In genomic region chr15:99318861-99319410, GRCm38 (mm10) we compare ENCODE assay signal across 10 mouse cellular contexts. TPM values are rescaled to one million over a fixed set of nuclear protein-coding genes. Genes with fewer than 3 reads are reported as not detected.
DNase-seq lines count a peak whose midpoint lies in the region; ATAC-seq and TF ChIP-seq lines count a peak whose summit lies in the region.
"Had no signal": no experiment of that assay in that cellular context is flagged by ENCODE, and none has a peak within 500 bp of the region (broad histone marks: within the 10 kb centered on the region; RNA-seq: fewer than 3 reads in every experiment).

No protein-coding gene starts in this region.

- no peak for TF ChIP-seq EP300 in lung, postnatal 0 days (IDR thresholded peaks at IDR 0.05)
- TF ChIP-seq EP300 in stomach, postnatal 0 days (optimal IDR thresholded peaks at IDR 0.05): no peak

- no peak for ATAC-seq in heart, embryonic 13.5 days (ENCODE audit: extremely low read depth, insufficient number of reproducible peaks, low FRiP score, low TSS enrichment)
- ATAC-seq in lung, postnatal 0 days: peak; percentile 25
- ATAC-seq in hindbrain, embryonic 14.5 days (ENCODE audit: low FRiP score): no peak
- ATAC-seq in stomach, postnatal 0 days (ENCODE audit: low FRiP score, low TSS enrichment): no peak
- ATAC-seq in midbrain, embryonic 16.5 days: no peak

- peaks cover 10% of the 10 kb centered on the region for H3K4me1 ChIP-seq in heart, embryonic 13.5 days
- peaks cover 24% of the 10 kb centered on the region; the same call in 1 of the 2 replicates for H3K4me1 ChIP-seq in heart, embryonic 10.5 days
- H3K4me1 ChIP-seq in lung, postnatal 0 days (ENCODE audit: insufficient read depth, low read depth, low read length): 0 out of 2 replicates have a peak, but pooled peaks cover 3% of the 10 kb centered on the region
- H3K4me1 ChIP-seq in hindbrain, embryonic 14.5 days (replicated peaks; ENCODE audit: control insufficient read depth, insufficient read depth, low read length): no peaks in the 10 kb centered on the region
- no peaks in the 10 kb centered on the region for H3K4me1 ChIP-seq in stomach, postnatal 0 days (replicated peaks; ENCODE audit: control insufficient read depth, insufficient read depth)
- no peaks in the 10 kb centered on the region for H3K4me1 ChIP-seq in midbrain, embryonic 16.5 days (ENCODE audit: control insufficient read depth, insufficient read depth, low read length)
- H3K4me1 ChIP-seq: midbrain, embryonic 10.5 days had no signal

- WGBS in heart, embryonic 13.5 days: 84% methylated on average over 14 of the region's 14 CpGs
- 87% methylated on average over 14 of the region's 14 CpGs for WGBS in heart, embryonic 10.5 days
- WGBS in lung, postnatal 0 days: 75% methylated on average over 14 of the region's 14 CpGs
- 87% methylated on average over 14 of the region's 14 CpGs for WGBS in hindbrain, embryonic 14.5 days
- WGBS in stomach, postnatal 0 days: 79% methylated on average over 14 of the region's 14 CpGs
- 93% methylated on average over 14 of the region's 14 CpGs for WGBS in midbrain, embryonic 16.5 days

- no peak overlapping the region for H3K9ac ChIP-seq in heart, embryonic 13.5 days
- H3K9ac ChIP-seq in lung, postnatal 0 days (replicated peaks; ENCODE audit: low read depth): no peak overlapping the region
- H3K9ac ChIP-seq in hindbrain, embryonic 14.5 days: no peak overlapping the region
- no peak overlapping the region for H3K9ac ChIP-seq in stomach, postnatal 0 days (ENCODE audit: low read length)
- H3K9ac ChIP-seq in midbrain, embryonic 16.5 days (ENCODE audit: low read depth, low read length): no peak overlapping the region

- no peaks in the 10 kb centered on the region for H3K27me3 ChIP-seq in heart, embryonic 13.5 days (replicated peaks)
- H3K27me3 ChIP-seq in heart, embryonic 10.5 days (ENCODE audit: insufficient read depth, poor library complexity, severe bottlenecking): no peaks in the 10 kb centered on the region
- H3K27me3 ChIP-seq in lung, postnatal 0 days (replicated peaks; ENCODE audit: insufficient read depth, low read length): no peaks in the 10 kb centered on the region
- H3K27me3 ChIP-seq in hindbrain, embryonic 14.5 days (ENCODE audit: control insufficient read depth, insufficient read depth, low read length): no peaks in the 10 kb centered on the region
- no peaks in the 10 kb centered on the region for H3K27me3 ChIP-seq in stomach, postnatal 0 days (ENCODE audit: control insufficient read depth, insufficient read depth, low read length)
- no peaks in the 10 kb centered on the region for H3K27me3 ChIP-seq in midbrain, embryonic 16.5 days (ENCODE audit: control insufficient read depth, insufficient read depth, low read depth, low read length)

- H3K4me2 ChIP-seq in heart, embryonic 13.5 days: no peak overlapping the region
- H3K4me2 ChIP-seq in lung, postnatal 0 days (replicated peaks; ENCODE audit: low read depth, low read length): no peak overlapping the region
- H3K4me2 ChIP-seq in hindbrain, embryonic 14.5 days (replicated peaks): no peak overlapping the region
- H3K4me2 ChIP-seq in stomach, postnatal 0 days (replicated peaks; ENCODE audit: low read depth): no peak overlapping the region
- no peak overlapping the region for H3K4me2 ChIP-seq in midbrain, embryonic 16.5 days (ENCODE audit: low read length)

- no peak overlapping the region for H3K4me3 ChIP-seq in heart, embryonic 13.5 days
- H3K4me3 ChIP-seq in heart, embryonic 10.5 days: no peak overlapping the region
- H3K4me3 ChIP-seq in lung, postnatal 0 days (ENCODE audit: low read depth, low read length): no peak overlapping the region
- H3K4me3 ChIP-seq in hindbrain, embryonic 14.5 days (replicated peaks; ENCODE audit: low read length): no peak overlapping the region
- no peak overlapping the region for H3K4me3 ChIP-seq in stomach, postnatal 0 days (ENCODE audit: low read depth, low read length)
- H3K4me3 ChIP-seq in midbrain, embryonic 16.5 days (ENCODE audit: low read depth, low read length): no peak overlapping the region
- H3K4me3 ChIP-seq: midbrain, embryonic 10.5 days had no signal

- DNase-seq in heart, embryonic 10.5 days (ENCODE audit: low spot score): no peak
- no peak for DNase-seq in lung, postnatal 0 days (ENCODE audit: low spot score)
- no peak for DNase-seq in lung, postnatal 25 days (ENCODE audit: low spot score)
- no peak for DNase-seq in hindbrain, embryonic 14.5 days (ENCODE audit: low spot score)
- DNase-seq in stomach, postnatal 0 days (ENCODE audit: low spot score): no peak
- no peak for DNase-seq in gastrocnemius, postnatal 36 days
- DNase-seq: layer of hippocampus, postnatal 36 days had no signal

- no peak for TF ChIP-seq CTCF in lung, postnatal 0 days (IDR thresholded peaks at IDR 0.05)
- TF ChIP-seq CTCF in stomach, postnatal 0 days (IDR thresholded peaks at IDR 0.05; ENCODE audit: low read depth): no peak

- H3K9me3 ChIP-seq in heart, embryonic 13.5 days: no peaks in the 10 kb centered on the region
- no peaks in the 10 kb centered on the region for H3K9me3 ChIP-seq in heart, embryonic 10.5 days
- H3K9me3 ChIP-seq in lung, postnatal 0 days (ENCODE audit: low read length): no peaks in the 10 kb centered on the region
- no peaks in the 10 kb centered on the region for H3K9me3 ChIP-seq in hindbrain, embryonic 14.5 days (ENCODE audit: control insufficient read depth, low read length)
- no peaks in the 10 kb centered on the region for H3K9me3 ChIP-seq in stomach, postnatal 0 days (ENCODE audit: control insufficient read depth, low read length)
- no peaks in the 10 kb centered on the region for H3K9me3 ChIP-seq in midbrain, embryonic 16.5 days (replicated peaks; ENCODE audit: control insufficient read depth, low read length, poor library complexity, severe bottlenecking)
- H3K9me3 ChIP-seq: midbrain, embryonic 10.5 days had no signal

- intact Hi-C loops in gastrocnemius, postnatal 36 days (cut with DNase I): no loop called here

- peak overlapping the region; percentile 84 for H3K27ac ChIP-seq in heart, embryonic 13.5 days (replicated peaks)
- no peak overlapping the region for H3K27ac ChIP-seq in heart, embryonic 10.5 days
- H3K27ac ChIP-seq in lung, postnatal 0 days (ENCODE audit: low read length): peak overlapping the region; percentile 80
- H3K27ac ChIP-seq in hindbrain, embryonic 14.5 days: peak overlapping the region; percentile 18
- H3K27ac ChIP-seq in stomach, postnatal 0 days (replicated peaks): peak overlapping the region; percentile 74
- no peak overlapping the region for H3K27ac ChIP-seq in midbrain, embryonic 16.5 days (ENCODE audit: low read length)
- H3K27ac ChIP-seq: midbrain, embryonic 10.5 days had no signal

- H3K36me3 ChIP-seq in heart, embryonic 13.5 days: peaks cover 99% of the 10 kb centered on the region
- peaks cover 99% of the 10 kb centered on the region for H3K36me3 ChIP-seq in heart, embryonic 10.5 days
- H3K36me3 ChIP-seq in lung, postnatal 0 days (ENCODE audit: insufficient read depth, low read length): peaks cover 32% of the 10 kb centered on the region; the same call in 1 of the 2 replicates
- H3K36me3 ChIP-seq in hindbrain, embryonic 14.5 days (replicated peaks; ENCODE audit: control insufficient read depth, insufficient read depth): peaks cover 97% of the 10 kb centered on the region
- peaks cover 38% of the 10 kb centered on the region for H3K36me3 ChIP-seq in stomach, postnatal 0 days (ENCODE audit: control insufficient read depth, insufficient read depth, low read length)
- peaks cover 19% of the 10 kb centered on the region for H3K36me3 ChIP-seq in midbrain, embryonic 16.5 days (ENCODE audit: control insufficient read depth, insufficient read depth, low read length)

RNA-seq across cellular contexts. Expression of gene Fam186b, which starts 23.2 kb away (rescaled TPM):
- 0.40 and 0.52 TPM in 2 replicates for polyA plus RNA-seq in heart, embryonic 13.5 days (2015; fragmentation: Nextera tagmentation; extraction: Ambion mirVana)
- 0.19 and 0.37 TPM in 2 replicates for polyA plus RNA-seq in heart, embryonic 10.5 days (2016; fragmentation: Nextera tagmentation; extraction: Ambion mirVana)
- polyA plus RNA-seq in lung, postnatal 0 days (2015; fragmentation: Nextera tagmentation; extraction: Ambion mirVana): 0.07 TPM in 1 of 2 replicates, not detected in the other
- 0.39 and 0.81 TPM in 2 replicates for polyA plus RNA-seq in hindbrain, embryonic 14.5 days (2014; fragmentation: Nextera tagmentation; extraction: Ambion mirVana)
- polyA plus RNA-seq in stomach, postnatal 0 days (2015; fragmentation: Nextera tagmentation; extraction: Ambion mirVana): 0.28 TPM in 1 of 2 replicates, not detected in the other
- polyA plus RNA-seq in midbrain, embryonic 16.5 days (2015; fragmentation: Nextera tagmentation; extraction: Ambion mirVana): 0.53 and 0.73 TPM in 2 replicates
- not detected for total RNA-seq in gastrocnemius, postnatal 36 days (2021)

RNA-seq across cellular contexts. Expression of gene Prpf40b, which starts 24.0 kb away (rescaled TPM):
- polyA plus RNA-seq in heart, embryonic 13.5 days (2015; fragmentation: Nextera tagmentation; extraction: Ambion mirVana): 37.4 and 41.5 TPM in 2 replicates
- polyA plus RNA-seq in heart, embryonic 10.5 days (2016; fragmentation: Nextera tagmentation; extraction: Ambion mirVana): 40.0 and 54.7 TPM in 2 replicates
- polyA plus RNA-seq in lung, postnatal 0 days (2015; fragmentation: Nextera tagmentation; extraction: Ambion mirVana): 37.1 and 39.9 TPM in 2 replicates
- polyA plus RNA-seq in hindbrain, embryonic 14.5 days (2014; fragmentation: Nextera tagmentation; extraction: Ambion mirVana): 84.7 and 89.6 TPM in 2 replicates
- 16.1 and 18.3 TPM in 2 replicates for polyA plus RNA-seq in stomach, postnatal 0 days (2015; fragmentation: Nextera tagmentation; extraction: Ambion mirVana)
- 122 and 130 TPM in 2 replicates for polyA plus RNA-seq in midbrain, embryonic 16.5 days (2015; fragmentation: Nextera tagmentation; extraction: Ambion mirVana)
- total RNA-seq in gastrocnemius, postnatal 36 days (2021): 10 to 100 TPM; 21.0 to 23.0 TPM

RNA-seq across cellular contexts. Expression of gene Fmnl3, which starts 51.3 kb away (rescaled TPM):
- polyA plus RNA-seq in heart, embryonic 13.5 days (2015; fragmentation: Nextera tagmentation; extraction: Ambion mirVana): 12.9 and 13.0 TPM in 2 replicates
- 14.3 and 17.5 TPM in 2 replicates for polyA plus RNA-seq in heart, embryonic 10.5 days (2016; fragmentation: Nextera tagmentation; extraction: Ambion mirVana)
- polyA plus RNA-seq in lung, postnatal 0 days (2015; fragmentation: Nextera tagmentation; extraction: Ambion mirVana): 25.8 and 30.7 TPM in 2 replicates
- polyA plus RNA-seq in hindbrain, embryonic 14.5 days (2014; fragmentation: Nextera tagmentation; extraction: Ambion mirVana): 9.0 and 9.2 TPM in 2 replicates
- 8.0 and 8.6 TPM in 2 replicates for polyA plus RNA-seq in stomach, postnatal 0 days (2015; fragmentation: Nextera tagmentation; extraction: Ambion mirVana)
- 7.9 and 8.0 TPM in 2 replicates for polyA plus RNA-seq in midbrain, embryonic 16.5 days (2015; fragmentation: Nextera tagmentation; extraction: Ambion mirVana)
- total RNA-seq in gastrocnemius, postnatal 36 days (2021): 1 to 10 TPM; 6.6 to 7.0 TPM

Comparison
In these comparisons a context has a peak if more than half of its experiments do, and no peak if none do; other contexts are left out.
1. H3K27ac ChIP-seq: peak in heart, embryonic 13.5 days (single experiment), lung, postnatal 0 days (single experiment), hindbrain, embryonic 14.5 days (single experiment) and stomach, postnatal 0 days (single experiment); none in heart, embryonic 10.5 days (single experiment) and midbrain, embryonic 16.5 days (single experiment).